In the genomic region with DNA sequence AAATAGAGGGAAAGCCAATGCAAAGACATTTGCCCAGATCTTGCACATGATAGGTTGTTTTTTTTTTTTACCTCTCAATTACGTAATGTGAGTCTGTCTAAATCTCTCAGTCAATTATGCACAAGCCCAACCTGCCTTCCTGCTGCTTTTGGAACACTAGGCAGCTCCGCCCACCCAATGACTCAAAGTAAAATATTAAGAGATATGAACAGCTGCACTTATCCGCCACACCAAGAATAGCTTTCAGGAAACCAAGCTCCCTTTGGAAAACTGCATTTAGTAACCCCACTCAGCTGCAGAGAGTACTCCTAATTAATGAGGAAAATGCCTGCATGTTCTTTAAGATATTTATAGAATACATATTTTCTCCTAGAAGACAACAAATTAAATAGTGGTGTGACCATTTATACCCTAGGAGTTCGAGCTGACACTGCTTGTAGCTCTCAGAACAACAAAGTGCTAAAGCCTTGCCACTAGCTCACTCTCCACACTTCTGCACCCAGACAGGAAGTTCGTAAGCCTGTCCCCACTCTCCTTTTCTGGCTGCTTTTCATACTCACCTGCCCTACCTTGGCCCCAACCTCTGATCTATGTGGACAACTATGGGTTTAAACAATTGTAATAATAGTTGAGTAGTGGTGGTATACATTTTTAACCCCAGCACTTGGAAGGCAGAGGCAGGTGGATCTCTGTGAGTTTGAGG, we compare ENCODE assay signal across 8 mouse cellular contexts. TPM values are rescaled to one million over a fixed set of nuclear protein-coding genes. Genes with fewer than 3 reads are reported as not detected.
DNase-seq lines count a peak whose midpoint lies in the region; ATAC-seq lines count a peak whose summit lies in the region.

No protein-coding gene starts in this region.

- WGBS in heart, embryonic 13.5 days: 35% methylated on average over 5 of the region's 5 CpGs
- WGBS in hindbrain, embryonic 13.5 days: 91% methylated on average over 5 of the region's 5 CpGs

- H3K4me2 ChIP-seq in heart, embryonic 13.5 days: peak overlapping the region; percentile 52
- H3K4me2 ChIP-seq in hindbrain, embryonic 13.5 days: no peak overlapping the region

- no peaks in the 10 kb centered on the region for H3K27me3 ChIP-seq in heart, embryonic 13.5 days (replicated peaks)
- H3K27me3 ChIP-seq in hindbrain, embryonic 13.5 days: no peaks in the 10 kb centered on the region

- peak overlapping the region; percentile 93 for H3K27ac ChIP-seq in heart, embryonic 13.5 days (replicated peaks)
- H3K27ac ChIP-seq in hindbrain, embryonic 13.5 days: no peak overlapping the region

- ATAC-seq in heart, embryonic 13.5 days (ENCODE audit: extremely low read depth, insufficient number of reproducible peaks, low FRiP score, low TSS enrichment): no peak; the same call in 1 of the 2 replicates
- no peak for ATAC-seq in erythroblast, adult 5-6 weeks (replicated peaks; ENCODE audit: low FRiP score, poor library complexity, severe bottlenecking)
- ATAC-seq in hindbrain, embryonic 13.5 days (ENCODE audit: low FRiP score): no peak

- DNase-seq in 416B (ENCODE audit: low read depth): peak; percentile 74
- peak; percentile 39 for DNase-seq in MEL-GATA-1-ER (ENCODE audit: extremely low read depth, low read depth)
- DNase-seq in left cerebral cortex, postnatal 25 days (ENCODE audit: low spot score in 2 of 2): peak; percentile 58 to 89
- DNase-seq in neural tube, embryonic 10.5 days (ENCODE audit: extremely low spot score, low spot score): no peak
- no peak for DNase-seq in testis, postnatal 10 days (ENCODE audit: low spot score)

- H3K9ac ChIP-seq in heart, embryonic 13.5 days: no peak overlapping the region; the same call in 1 of the 2 replicates
- no peak overlapping the region for H3K9ac ChIP-seq in hindbrain, embryonic 13.5 days

- H3K36me3 ChIP-seq in heart, embryonic 13.5 days: no peaks in the 10 kb centered on the region
- no peaks in the 10 kb centered on the region for H3K36me3 ChIP-seq in hindbrain, embryonic 13.5 days

- H3K4me3 ChIP-seq in heart, embryonic 13.5 days: no peak overlapping the region
- H3K4me3 ChIP-seq in hindbrain, embryonic 13.5 days: no peak overlapping the region

- intact Hi-C loops in left cerebral cortex, postnatal 25 days (cut with DNase I): loop anchor here (2.0 to 5.0 kb wide), 3 partner anchors 24 to 1245 kb away; a partner anchor contains a TSS

- peaks cover 95% of the 10 kb centered on the region for H3K4me1 ChIP-seq in heart, embryonic 13.5 days
- H3K4me1 ChIP-seq in hindbrain, embryonic 13.5 days (replicated peaks): no peaks in the 10 kb centered on the region

- H3K9me3 ChIP-seq in heart, embryonic 13.5 days: no peaks in the 10 kb centered on the region
- H3K9me3 ChIP-seq in hindbrain, embryonic 13.5 days: no peaks in the 10 kb centered on the region

RNA-seq across cellular contexts. Expression of a gene that starts 25.2 kb away (rescaled TPM):
- polyA plus RNA-seq in heart, embryonic 13.5 days (2015; fragmentation: Nextera tagmentation; extraction: Ambion mirVana): 20.3 and 20.7 TPM in 2 replicates
- total RNA-seq in left cerebral cortex, postnatal 25 days (2021): 10 to 100 TPM; 29.5 to 33.2 TPM
- 2.1 and 2.3 TPM in 2 replicates for total RNA-seq in erythroblast, adult 5-6 weeks (2015; ENCODE audit: low replicate concordance)
- total RNA-seq in erythroblast, adult 5-6 weeks (2017; ENCODE audit: low replicate concordance): 2.6 and 3.2 TPM in 2 replicates
- 5.0 and 6.3 TPM in 2 replicates for polyA plus RNA-seq in hindbrain, embryonic 13.5 days (2015; fragmentation: Nextera tagmentation; extraction: Ambion mirVana)

RNA-seq across cellular contexts. Expression of a gene that starts 56.7 kb away (rescaled TPM):
- 10.0 and 13.0 TPM in 2 replicates for polyA plus RNA-seq in heart, embryonic 13.5 days (2015; fragmentation: Nextera tagmentation; extraction: Ambion mirVana)
- 10 to 100 TPM; 19.1 to 22.1 TPM for total RNA-seq in left cerebral cortex, postnatal 25 days (2021)
- 5.4 TPM in 2 replicates for total RNA-seq in erythroblast, adult 5-6 weeks (2015; ENCODE audit: low replicate concordance)
- total RNA-seq in erythroblast, adult 5-6 weeks (2017; ENCODE audit: low replicate concordance): 4.7 and 7.2 TPM in 2 replicates
- 25.6 and 26.0 TPM in 2 replicates for polyA plus RNA-seq in hindbrain, embryonic 13.5 days (2015; fragmentation: Nextera tagmentation; extraction: Ambion mirVana)

Comparison
In these comparisons a context has a peak if more than half of its experiments do, and no peak if none do; other contexts are left out.
1. DNase-seq: peak in 416B (single experiment), MEL-GATA-1-ER (single experiment) and left cerebral cortex, postnatal 25 days (2 of 2); none in neural tube, embryonic 10.5 days (single experiment) and testis, postnatal 10 days (single experiment).
2. RNA of a gene that starts 25.2 kb away (total RNA-seq): 29.5 to 33.2 TPM in left cerebral cortex, postnatal 25 days; 2.1 to 3.2 TPM in erythroblast, adult 5-6 weeks; every median in the first group is over 4 times any median in the second.